Mouse (Mus musculus): ENCODE measurements around the gene Cgrrf1. TPM values are rescaled to one million over a fixed set of nuclear protein-coding genes. Genes with fewer than 3 reads are reported as not detected.

The Cgrrf1 gene
- polyA plus RNA-seq (2015; fragmentation: Nextera tagmentation; extraction: Ambion mirVana) = 19.5 and 23.4 TPM in 2 replicates

- H3K9me3 ChIP-seq = no peaks in the 10 kb centered on the region
- no peak within 1 kb of the TSS for H3K27ac ChIP-seq
- H3K4me3 ChIP-seq = peak within 1 kb of the TSS; percentile 56
- peak within 1 kb of the TSS; percentile 80 for H3K9ac ChIP-seq
- H3K4me2 ChIP-seq = peak within 1 kb of the TSS; percentile 84
- H3K27me3 ChIP-seq = 0 out of 2 replicates have a peak, but pooled peaks cover 3% of the 10 kb centered on the region
- peaks cover 10% of the 10 kb centered on the region for H3K4me1 ChIP-seq (replicated peaks)
- H3K36me3 ChIP-seq = no peaks in the 10 kb centered on the region
- WGBS = under 1% methylated on average over 27 of the region's 32 CpGs
- ATAC-seq (ENCODE audit: low FRiP score) = peak; percentile 99
Observed at GRCm38 (mm10) chr14:46831837-46832333, at the start of gene Cgrrf1. Gene Cgrrf1, plus strand, starts transcription at chr14:46832125.

- Histone ChIP-seq H3K36me3 (peaks cover 41% of the 10 kb centered on the region), H3K4me2 (no peak overlapping the region)
- ATAC-seq (ENCODE audit: low FRiP score) = no peak
Observed at GRCm38 (mm10) chr14:46782187-46782828, 49.6 kb upstream of the Cgrrf1 start.

DNA sequence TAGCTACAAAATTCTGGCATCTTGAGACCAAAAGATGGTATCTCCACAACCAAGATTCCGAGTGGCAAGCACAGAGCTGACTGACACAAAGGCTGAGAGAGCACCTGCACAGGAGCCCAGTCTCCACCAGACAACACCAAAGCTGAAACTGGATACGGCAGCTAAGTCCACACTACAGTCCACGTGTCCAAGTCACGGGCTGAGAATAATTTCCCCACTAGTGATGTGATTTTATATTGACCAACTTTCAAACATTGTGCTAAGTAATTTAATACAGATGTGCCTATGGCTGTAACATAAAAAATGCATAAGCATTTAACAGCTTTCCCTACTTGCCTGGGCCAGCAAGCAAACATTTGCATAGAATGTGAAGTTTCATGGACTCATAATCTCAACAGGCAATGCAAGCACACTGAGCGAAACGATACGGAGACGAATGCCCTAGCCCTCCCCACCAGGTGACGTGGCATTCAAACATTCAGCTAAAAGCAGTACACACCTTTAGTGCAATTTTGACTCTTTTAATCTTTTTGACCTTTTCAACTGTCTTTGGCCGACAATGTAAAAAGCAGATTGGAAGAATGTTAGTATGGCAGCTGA, 48.5 kb upstream of the Cgrrf1 start:
- H3K9me3 ChIP-seq = peaks cover 7% of the 10 kb centered on the region; the same call in 1 of the 2 replicates
- no peaks in the 10 kb centered on the region for H3K27me3 ChIP-seq
- H3K4me1 ChIP-seq (replicated peaks) = peaks cover 26% of the 10 kb centered on the region
- no peak overlapping the region for H3K27ac ChIP-seq
- no peak overlapping the region for H3K9ac ChIP-seq
- H3K36me3 ChIP-seq = peaks cover 32% of the 10 kb centered on the region
- H3K4me3 ChIP-seq = no peak overlapping the region
- 93% methylated on average over 10 of the region's 10 CpGs for WGBS
- ATAC-seq (ENCODE audit: low FRiP score) = no peak
- H3K4me2 ChIP-seq = no peak overlapping the region

More at GRCm38 (mm10) chr14:46782187-46782828, 49.6 kb upstream of the Cgrrf1 start:
- H3K9me3 ChIP-seq = peaks cover 7% of the 10 kb centered on the region; the same call in 1 of the 2 replicates
- WGBS = 90% methylated on average over 8 of the region's 8 CpGs
- no peak overlapping the region for H3K9ac ChIP-seq
- H3K27ac ChIP-seq = no peak overlapping the region
- H3K27me3 ChIP-seq = no peaks in the 10 kb centered on the region
- peaks cover 25% of the 10 kb centered on the region for H3K4me1 ChIP-seq (replicated peaks)
- H3K4me3 ChIP-seq = no peak overlapping the region

DNA sequence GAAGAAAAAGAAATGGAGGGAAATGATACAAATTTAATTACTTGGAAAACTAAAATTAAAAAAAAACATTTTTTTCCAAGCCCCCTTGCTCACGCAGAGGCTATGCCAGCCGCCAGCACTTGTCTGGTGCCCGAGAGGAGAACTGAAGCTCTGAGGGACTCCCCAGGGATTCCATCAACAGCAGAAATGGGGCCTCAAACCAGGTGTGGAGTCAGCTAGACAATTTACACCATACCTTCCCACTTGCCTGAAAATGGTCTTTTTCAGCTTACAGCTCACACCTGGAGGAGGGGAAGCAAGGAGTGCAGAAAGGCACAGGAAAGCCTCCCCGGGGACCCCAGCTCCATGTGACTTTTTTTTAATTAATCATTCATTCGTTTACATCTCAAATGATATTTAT, 46.7 kb upstream of the Cgrrf1 start:
- WGBS = 85% methylated on average over 5 of the region's 5 CpGs
- Histone ChIP-seq H3K4me1 (replicated peaks) (peaks cover 29% of the 10 kb centered on the region), H3K27ac (no peak overlapping the region), H3K9me3 (no peaks in the 10 kb centered on the region), H3K4me2 (no peak overlapping the region), H3K27me3 (no peaks in the 10 kb centered on the region), H3K4me3 (no peak overlapping the region), H3K9ac (no peak overlapping the region), H3K36me3 (peaks cover 14% of the 10 kb centered on the region)
- ATAC-seq (ENCODE audit: low FRiP score) = no peak

- peak overlapping the region; percentile 99 for H3K27ac ChIP-seq
- H3K4me2 ChIP-seq = peak overlapping the region; percentile 77
- peaks cover 29% of the 10 kb centered on the region for H3K4me1 ChIP-seq (replicated peaks)
- peak overlapping the region; percentile 89 for H3K4me3 ChIP-seq
- H3K9ac ChIP-seq = peak overlapping the region; percentile 97
- peaks cover 5% of the 10 kb centered on the region for H3K36me3 ChIP-seq
- peak; percentile 22; the same call in 1 of the 2 replicates for ATAC-seq (ENCODE audit: low FRiP score)
- H3K27me3 ChIP-seq = no peaks in the 10 kb centered on the region
- WGBS = under 1% methylated on average over 11 of the region's 11 CpGs
- H3K9me3 ChIP-seq = no peaks in the 10 kb centered on the region
Observed at GRCm38 (mm10) chr14:46787454-46787786, 44.5 kb upstream of the Cgrrf1 start.

DNA sequence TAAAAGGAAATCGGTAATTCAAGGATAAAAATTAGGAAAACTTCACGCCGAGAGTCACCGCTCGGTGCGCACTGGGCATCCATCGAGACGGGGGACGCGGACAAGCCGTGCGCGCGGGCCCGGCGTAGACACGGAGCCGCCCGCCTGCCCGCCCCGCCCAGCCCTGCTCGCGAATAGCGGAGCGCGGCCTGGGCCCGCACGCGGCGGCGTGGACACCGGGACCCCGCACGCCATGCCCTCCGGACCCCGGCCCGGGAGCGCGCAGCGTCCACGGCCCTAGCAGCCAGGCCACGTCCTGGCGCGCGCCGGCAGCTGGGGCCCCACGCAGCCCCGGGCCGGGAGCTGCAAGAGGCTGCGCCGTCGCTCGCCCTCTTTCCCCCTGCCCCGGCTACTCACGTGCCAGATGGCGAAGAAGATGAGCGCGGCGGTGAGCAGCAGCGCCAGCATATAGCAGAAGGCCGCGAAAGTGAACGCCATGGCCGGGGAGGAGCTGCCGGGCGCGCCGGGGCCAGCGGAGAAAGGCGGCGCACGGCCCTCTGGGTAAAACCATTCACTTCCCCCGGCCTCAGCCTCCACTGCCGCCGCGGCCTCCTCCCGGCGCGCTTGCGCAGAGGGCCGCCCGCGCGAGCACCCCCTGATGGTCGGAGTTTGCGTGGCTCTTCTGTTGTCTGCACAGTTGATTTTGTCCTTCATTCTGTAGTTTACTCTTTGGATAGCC, 44.0 kb upstream of the Cgrrf1 start, which contains the start of gene Cnih1:
Gene Cnih1, minus strand, starts transcription at position 625 of the 718 bp plus-strand sequence.
- Histone ChIP-seq H3K9ac (peak within 1 kb of the TSS; percentile 97), H3K9me3 (no peaks in the 10 kb centered on the region), H3K27me3 (no peaks in the 10 kb centered on the region), H3K4me1 (replicated peaks) (peaks cover 29% of the 10 kb centered on the region), H3K4me2 (peak within 1 kb of the TSS; percentile 77), H3K36me3 (peaks cover 5% of the 10 kb centered on the region), H3K4me3 (peak within 1 kb of the TSS; percentile 89), H3K27ac (peak within 1 kb of the TSS; percentile 99)
- ATAC-seq (ENCODE audit: low FRiP score) = peak; percentile 96
- WGBS = under 1% methylated on average over 74 of the region's 86 CpGs

DNA sequence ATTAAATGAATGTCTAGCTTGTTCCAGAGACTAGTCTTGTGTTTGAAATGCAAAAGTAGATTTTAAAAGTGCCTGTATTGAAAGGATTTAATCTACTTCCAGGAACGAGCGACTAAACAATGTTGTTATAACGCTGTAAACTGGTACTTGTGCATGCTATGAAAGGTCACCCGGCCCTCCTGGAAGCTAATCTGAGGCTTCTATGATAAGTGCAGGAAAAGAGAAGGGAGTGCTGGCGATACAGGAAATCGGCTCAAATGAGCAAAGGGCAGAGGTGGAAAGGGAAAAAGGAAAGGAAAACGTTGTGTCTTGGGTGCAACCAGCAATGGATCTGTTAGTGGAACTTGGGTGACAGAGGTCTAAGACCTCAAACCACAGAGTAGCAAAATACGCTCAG, 43.4 kb upstream of the Cgrrf1 start:
- peaks cover 29% of the 10 kb centered on the region for H3K4me1 ChIP-seq (replicated peaks)
- H3K9me3 ChIP-seq = no peaks in the 10 kb centered on the region
- H3K4me3 ChIP-seq = peak overlapping the region; percentile 89
- WGBS = 31% methylated on average over 8 of the region's 8 CpGs
- no peak for ATAC-seq (ENCODE audit: low FRiP score)
- peak overlapping the region; percentile 39 for H3K4me2 ChIP-seq
- H3K9ac ChIP-seq = no peak overlapping the region
- peak overlapping the region; percentile 99 for H3K27ac ChIP-seq
- peaks cover 5% of the 10 kb centered on the region for H3K36me3 ChIP-seq
- no peaks in the 10 kb centered on the region for H3K27me3 ChIP-seq

GRCm38 (mm10) chr14:46790303-46790702, 41.6 kb upstream of the Cgrrf1 start:
- no peak for ATAC-seq (ENCODE audit: low FRiP score)
- no peak overlapping the region for H3K4me2 ChIP-seq
- no peak overlapping the region for H3K4me3 ChIP-seq
- peaks cover 18% of the 10 kb centered on the region for H3K4me1 ChIP-seq (replicated peaks)
- no peak overlapping the region for H3K27ac ChIP-seq
- H3K9me3 ChIP-seq = no peaks in the 10 kb centered on the region
- no peaks in the 10 kb centered on the region for H3K27me3 ChIP-seq
- peaks cover 5% of the 10 kb centered on the region; the same call in 1 of the 2 replicates for H3K36me3 ChIP-seq
- 80% methylated on average over 4 of the region's 4 CpGs for WGBS
- no peak overlapping the region for H3K9ac ChIP-seq

DNA sequence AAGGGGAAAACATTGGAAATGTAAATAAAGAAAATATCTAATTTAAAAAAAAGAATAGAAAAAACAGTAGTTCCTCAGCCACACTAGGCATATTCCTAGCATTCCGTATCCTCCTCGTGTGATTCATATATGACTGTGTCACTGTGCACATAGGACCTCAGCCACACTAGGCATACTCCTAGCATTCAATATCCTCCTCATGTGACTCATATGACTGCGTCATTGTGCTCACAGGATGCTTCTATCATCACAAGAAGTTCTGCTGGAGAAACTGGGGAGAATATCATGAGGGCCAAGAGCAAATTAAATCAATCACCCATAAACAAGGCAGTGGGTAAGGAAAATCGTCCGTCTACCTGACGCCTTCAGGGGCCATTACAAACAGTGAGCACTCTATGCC, 41.2 kb upstream of the Cgrrf1 start:
- H3K36me3 ChIP-seq = peaks cover 5% of the 10 kb centered on the region; the same call in 1 of the 2 replicates
- 96% methylated on average over 6 of the region's 6 CpGs for WGBS
- no peaks in the 10 kb centered on the region for H3K27me3 ChIP-seq
- H3K4me3 ChIP-seq = no peak overlapping the region
- no peak overlapping the region for H3K27ac ChIP-seq
- H3K4me2 ChIP-seq = no peak overlapping the region
- H3K4me1 ChIP-seq (replicated peaks) = peaks cover 17% of the 10 kb centered on the region
- no peak for ATAC-seq (ENCODE audit: low FRiP score)
- no peaks in the 10 kb centered on the region for H3K9me3 ChIP-seq
- no peak overlapping the region for H3K9ac ChIP-seq

- H3K9ac ChIP-seq = no peak overlapping the region
- 95% methylated on average over 5 of the region's 5 CpGs for WGBS
- no peaks in the 10 kb centered on the region for H3K27me3 ChIP-seq
- H3K27ac ChIP-seq = no peak overlapping the region
- no peak for ATAC-seq (ENCODE audit: low FRiP score)
- no peak overlapping the region for H3K4me2 ChIP-seq
- peaks cover 5% of the 10 kb centered on the region for H3K36me3 ChIP-seq
- H3K4me1 ChIP-seq (replicated peaks) = no peaks in the 10 kb centered on the region
- no peaks in the 10 kb centered on the region for H3K9me3 ChIP-seq
- no peak overlapping the region for H3K4me3 ChIP-seq
Observed at GRCm38 (mm10) chr14:46794157-46794556, 37.8 kb upstream of the Cgrrf1 start.

DNA sequence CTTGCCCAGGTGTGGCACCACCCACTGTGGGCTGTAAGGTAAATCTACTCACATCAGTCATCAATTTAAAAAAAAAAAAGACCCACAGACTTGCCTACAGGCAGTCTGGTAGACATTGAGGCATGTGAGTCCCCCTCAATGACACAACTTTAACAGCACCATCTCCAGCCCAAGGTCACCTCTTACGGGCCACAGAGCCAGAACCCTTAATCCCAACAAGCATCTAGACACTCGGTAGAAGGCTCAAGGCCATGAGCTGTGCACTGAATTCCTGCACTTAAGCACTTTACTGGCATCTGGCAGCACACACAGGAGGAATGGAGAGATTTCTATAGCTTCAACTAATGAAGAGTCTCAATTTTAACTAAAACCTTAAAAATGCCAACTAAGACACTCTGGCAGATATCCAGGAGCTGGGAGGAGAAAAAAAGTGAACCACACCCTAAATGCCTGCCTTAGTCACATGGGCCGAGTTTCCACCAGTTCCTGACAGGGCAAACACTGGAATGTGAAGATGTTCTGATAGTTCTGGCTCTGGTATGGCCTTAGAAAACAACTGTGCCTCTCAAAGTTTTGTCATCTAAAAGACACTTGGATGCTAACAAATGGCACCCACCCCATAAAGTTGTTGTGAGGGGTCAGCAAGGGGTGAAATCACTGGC, 31.1 kb upstream of the Cgrrf1 start:
- ATAC-seq (ENCODE audit: low FRiP score) = no peak
- 94% methylated on average over 3 of the region's 3 CpGs for WGBS
- no peak overlapping the region for H3K4me2 ChIP-seq

DNA sequence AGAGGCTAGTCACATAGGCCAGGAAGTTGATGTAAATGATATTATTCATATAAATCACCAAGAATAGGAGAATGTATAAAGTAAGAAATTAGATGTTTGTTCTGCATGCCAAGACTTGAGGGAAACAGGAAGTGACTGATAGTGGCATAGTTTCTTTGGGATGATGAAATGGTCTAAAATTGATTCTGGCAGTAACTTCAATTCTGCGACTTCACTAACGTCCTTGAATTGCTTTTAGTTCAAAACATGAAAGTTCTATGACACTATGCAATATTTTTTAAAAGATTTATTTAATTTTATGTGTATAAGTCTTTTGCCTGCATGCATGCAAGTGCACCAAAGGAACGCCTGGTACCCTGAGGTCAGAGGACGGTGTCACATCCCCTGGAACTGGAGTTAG, 28.7 kb upstream of the Cgrrf1 start:
- no peaks in the 10 kb centered on the region for H3K4me1 ChIP-seq (replicated peaks)
- no peak overlapping the region for H3K4me2 ChIP-seq
- H3K27me3 ChIP-seq = no peaks in the 10 kb centered on the region
- H3K4me3 ChIP-seq = no peak overlapping the region
- no peak overlapping the region for H3K9ac ChIP-seq
- peaks cover 9% of the 10 kb centered on the region; the same call in 1 of the 2 replicates for H3K36me3 ChIP-seq
- H3K27ac ChIP-seq = no peak overlapping the region
- no peaks in the 10 kb centered on the region for H3K9me3 ChIP-seq
- no peak for ATAC-seq (ENCODE audit: low FRiP score)
- 96% methylated on average over 4 of the region's 4 CpGs for WGBS

More for the DNA sequence above, 31.1 kb upstream of the Cgrrf1 start:
- H3K27me3 ChIP-seq = no peaks in the 10 kb centered on the region
- H3K9ac ChIP-seq = no peak overlapping the region
- H3K4me1 ChIP-seq (replicated peaks) = no peaks in the 10 kb centered on the region
- H3K4me3 ChIP-seq = no peak overlapping the region
- H3K27ac ChIP-seq = no peak overlapping the region
- peaks cover 9% of the 10 kb centered on the region; the same call in 1 of the 2 replicates for H3K36me3 ChIP-seq
- no peaks in the 10 kb centered on the region for H3K9me3 ChIP-seq
